Mouse (Mus musculus): ENCODE measurements around the gene Hist2h2ac. TPM values are rescaled to one million over a fixed set of nuclear protein-coding genes. Genes with fewer than 3 reads are reported as not detected.
"Not testable (repeated sequence)": the region's sequence is repeated elsewhere in the genome, so short reads cannot be mapped to it uniquely, and the experiment has no call there.

The Hist2h2ac gene
- polyA plus RNA-seq, 1 experiment from 2014 or later: 1.3 TPM

- Histone ChIP-seq H3K27ac (ENCODE audit: low read depth, low read length) (no peak overlapping the region), H3K9me3 (ENCODE audit: control insufficient read depth, low read length) (no peaks in the 10 kb centered on the region), H3K4me3 (ENCODE audit: low read length) (no peak overlapping the region), H3K36me3 (ENCODE audit: control insufficient read depth, insufficient read depth, low read length) (peaks cover 27% of the 10 kb centered on the region), H3K9ac (ENCODE audit: low read depth, low read length) (no peak overlapping the region), H3K4me1 (ENCODE audit: control insufficient read depth, insufficient read depth, low read depth, low read length) (peaks cover 18% of the 10 kb centered on the region), H3K4me2 (ENCODE audit: low read length) (no peak overlapping the region), H3K27me3 (replicated peaks; ENCODE audit: control insufficient read depth, insufficient read depth, low read length) (no peaks in the 10 kb centered on the region)
- 53% methylated on average over 4 of the region's 4 CpGs for WGBS
- ATAC-seq: no peak
Observed at GRCm38 (mm10) chr3:96179531-96179930, 41.1 kb downstream of the Hist2h2ac start.

- ATAC-seq: no peak
- Histone ChIP-seq H3K36me3 (ENCODE audit: control insufficient read depth, insufficient read depth, low read length) (peaks cover 31% of the 10 kb centered on the region), H3K27me3 (replicated peaks; ENCODE audit: control insufficient read depth, insufficient read depth, low read length) (no peaks in the 10 kb centered on the region), H3K9ac (ENCODE audit: low read depth, low read length) (no peak overlapping the region), H3K27ac (ENCODE audit: low read depth, low read length) (no peak overlapping the region), H3K4me1 (ENCODE audit: control insufficient read depth, insufficient read depth, low read depth, low read length) (peaks cover 21% of the 10 kb centered on the region), H3K9me3 (ENCODE audit: control insufficient read depth, low read length) (no peaks in the 10 kb centered on the region), H3K4me2 (ENCODE audit: low read length) (no peak overlapping the region), H3K4me3 (ENCODE audit: low read length) (no peak overlapping the region)
- 98% methylated on average over 2 of the region's 2 CpGs for WGBS
Observed at GRCm38 (mm10) chr3:96178902-96179301, 41.8 kb downstream of the Hist2h2ac start.

GRCm38 (mm10) chr3:96178427-96178826, 42.3 kb downstream of the Hist2h2ac start:
- WGBS: 86% methylated on average over 4 of the region's 4 CpGs
- peaks cover 32% of the 10 kb centered on the region for H3K36me3 ChIP-seq (ENCODE audit: control insufficient read depth, insufficient read depth, low read length)
- peaks cover 22% of the 10 kb centered on the region for H3K4me1 ChIP-seq (ENCODE audit: control insufficient read depth, insufficient read depth, low read depth, low read length)
- no peak overlapping the region for H3K4me2 ChIP-seq (ENCODE audit: low read length)
- no peak overlapping the region for H3K27ac ChIP-seq (ENCODE audit: low read depth, low read length)
- no peak for ATAC-seq
- no peak overlapping the region for H3K4me3 ChIP-seq (ENCODE audit: low read length)
- no peak overlapping the region for H3K9ac ChIP-seq (ENCODE audit: low read depth, low read length)
- H3K9me3 ChIP-seq (ENCODE audit: control insufficient read depth, low read length): no peaks in the 10 kb centered on the region
- H3K27me3 ChIP-seq (replicated peaks; ENCODE audit: control insufficient read depth, insufficient read depth, low read length): no peaks in the 10 kb centered on the region

GRCm38 (mm10) chr3:96175251-96175650, 45.4 kb downstream of the Hist2h2ac start:
- 93% methylated on average over 6 of the region's 6 CpGs for WGBS
- Histone ChIP-seq H3K9me3 (ENCODE audit: control insufficient read depth, low read length) (no peaks in the 10 kb centered on the region), H3K4me1 (ENCODE audit: control insufficient read depth, insufficient read depth, low read depth, low read length) (peaks cover 23% of the 10 kb centered on the region), H3K9ac (ENCODE audit: low read depth, low read length) (no peak overlapping the region), H3K27ac (ENCODE audit: low read depth, low read length) (no peak overlapping the region), H3K27me3 (replicated peaks; ENCODE audit: control insufficient read depth, insufficient read depth, low read length) (no peaks in the 10 kb centered on the region), H3K4me2 (ENCODE audit: low read length) (no peak overlapping the region), H3K36me3 (ENCODE audit: control insufficient read depth, insufficient read depth, low read length) (peaks cover 32% of the 10 kb centered on the region), H3K4me3 (ENCODE audit: low read length) (no peak overlapping the region)
- no peak for ATAC-seq

GRCm38 (mm10) chr3:96174042-96174441, 46.6 kb downstream of the Hist2h2ac start:
- not testable (repeated sequence) for H3K27ac ChIP-seq (ENCODE audit: low read depth, low read length); H3K27me3 ChIP-seq (replicated peaks; ENCODE audit: control insufficient read depth, insufficient read depth, low read length); H3K9me3 ChIP-seq (ENCODE audit: control insufficient read depth, low read length); H3K4me2 ChIP-seq (ENCODE audit: low read length); H3K4me3 ChIP-seq (ENCODE audit: low read length); H3K9ac ChIP-seq (ENCODE audit: low read depth, low read length); ATAC-seq
- 80% methylated on average over 3 of the region's 4 CpGs for WGBS
- Histone ChIP-seq H3K4me1 (ENCODE audit: control insufficient read depth, insufficient read depth, low read depth, low read length) (peaks cover 23% of the 10 kb centered on the region), H3K36me3 (ENCODE audit: control insufficient read depth, insufficient read depth, low read length) (peaks cover 32% of the 10 kb centered on the region)

- 44% methylated on average over 7 of the region's 7 CpGs for WGBS
- H3K27me3 ChIP-seq (replicated peaks; ENCODE audit: control insufficient read depth, insufficient read depth, low read length): no peaks in the 10 kb centered on the region
- H3K27ac ChIP-seq (ENCODE audit: low read depth, low read length): no peak overlapping the region
Observed at GRCm38 (mm10) chr3:96173185-96173584, 47.5 kb downstream of the Hist2h2ac start.

GRCm38 (mm10) chr3:96172197-96173178, 48.2 kb downstream of the Hist2h2ac start, which contains the start of gene Sf3b4:
TSS of gene Sf3b4 (plus strand) at chr3:96172332.
- Histone ChIP-seq H3K36me3 (ENCODE audit: control insufficient read depth, insufficient read depth, low read length) (peaks cover 23% of the 10 kb centered on the region), H3K4me1 (ENCODE audit: control insufficient read depth, insufficient read depth, low read depth, low read length) (peaks cover 23% of the 10 kb centered on the region), H3K4me3 (ENCODE audit: low read length) (peak within 1 kb of the TSS; percentile 95), H3K9me3 (ENCODE audit: control insufficient read depth, low read length) (no peaks in the 10 kb centered on the region), H3K27ac (ENCODE audit: low read depth, low read length) (peak within 1 kb of the TSS; percentile 98), H3K4me2 (ENCODE audit: low read length) (peak within 1 kb of the TSS; percentile 92), H3K9ac (ENCODE audit: low read depth, low read length) (peak within 1 kb of the TSS; percentile 84), H3K27me3 (replicated peaks; ENCODE audit: control insufficient read depth, insufficient read depth, low read length) (no peaks in the 10 kb centered on the region)
- WGBS: 1% methylated on average over 55 of the region's 58 CpGs
- ATAC-seq: peak; percentile 96

More at GRCm38 (mm10) chr3:96173185-96173584, 47.5 kb downstream of the Hist2h2ac start:
- H3K4me2 ChIP-seq (ENCODE audit: low read length): peak overlapping the region; percentile 92
- no peak for ATAC-seq
- peak overlapping the region; percentile 84 for H3K9ac ChIP-seq (ENCODE audit: low read depth, low read length)
- peaks cover 23% of the 10 kb centered on the region for H3K4me1 ChIP-seq (ENCODE audit: control insufficient read depth, insufficient read depth, low read depth, low read length)
- H3K9me3 ChIP-seq (ENCODE audit: control insufficient read depth, low read length): no peaks in the 10 kb centered on the region
- peak overlapping the region; percentile 95 for H3K4me3 ChIP-seq (ENCODE audit: low read length)
- H3K36me3 ChIP-seq (ENCODE audit: control insufficient read depth, insufficient read depth, low read length): peaks cover 29% of the 10 kb centered on the region

GRCm38 (mm10) chr3:96171583-96172196, 49.0 kb downstream of the Hist2h2ac start:
- Histone ChIP-seq H3K27me3 (replicated peaks; ENCODE audit: control insufficient read depth, insufficient read depth, low read length) (no peaks in the 10 kb centered on the region), H3K9ac (ENCODE audit: low read depth, low read length) (peak overlapping the region; percentile 84), H3K27ac (ENCODE audit: low read depth, low read length) (peak overlapping the region; percentile 98), H3K4me1 (ENCODE audit: control insufficient read depth, insufficient read depth, low read depth, low read length) (peaks cover 23% of the 10 kb centered on the region), H3K4me3 (ENCODE audit: low read length) (peak overlapping the region; percentile 95), H3K9me3 (ENCODE audit: control insufficient read depth, low read length) (no peaks in the 10 kb centered on the region), H3K4me2 (ENCODE audit: low read length) (peak overlapping the region; percentile 67), H3K36me3 (ENCODE audit: control insufficient read depth, insufficient read depth, low read length) (peaks cover 21% of the 10 kb centered on the region)
- WGBS: 21% methylated on average over 18 of the region's 18 CpGs
- peak; percentile 19 for ATAC-seq

GRCm38 (mm10) chr3:96170976-96171545, 49.6 kb downstream of the Hist2h2ac start:
- Histone ChIP-seq H3K9me3 (ENCODE audit: control insufficient read depth, low read length) (no peaks in the 10 kb centered on the region), H3K4me3 (ENCODE audit: low read length) (no peak overlapping the region), H3K36me3 (ENCODE audit: control insufficient read depth, insufficient read depth, low read length) (peaks cover 15% of the 10 kb centered on the region), H3K27ac (ENCODE audit: low read depth, low read length) (peak overlapping the region; percentile 98; the same call in 1 of the 2 replicates), H3K9ac (ENCODE audit: low read depth, low read length) (no peak overlapping the region), H3K27me3 (replicated peaks; ENCODE audit: control insufficient read depth, insufficient read depth, low read length) (no peaks in the 10 kb centered on the region), H3K4me2 (ENCODE audit: low read length) (peak overlapping the region; percentile 67), H3K4me1 (ENCODE audit: control insufficient read depth, insufficient read depth, low read depth, low read length) (peaks cover 23% of the 10 kb centered on the region)
- ATAC-seq: no peak
- 70% methylated on average over 10 of the region's 10 CpGs for WGBS

Measured in hindbrain, embryonic 16.5 days (tissue).